Mouse (Mus musculus) limb, embryonic 15.5 days (tissue): ENCODE measurements around the gene 4930455H04Rik. TPM values are rescaled to one million over a fixed set of nuclear protein-coding genes. Genes with fewer than 3 reads are reported as not detected.

ENCODE experiments used
- ATAC-seq: fragments of 200-750 bp; cut with Nextera tagmentation; 2 replicates; pipeline ENCODE4 v1.8.0; 2017; ENCODE audit warnings: low read depth, moderate TSS enrichment; ENCODE audit not compliant: insufficient number of reproducible peaks, low FRiP score, low TSS enrichment
- H3K27ac ChIP-seq: fragments of 300-500 bp; sonication (generic); 2 replicates; pipeline ENCODE4 v1.5.1; 2015; ENCODE audit warnings: moderate library complexity, mild to moderate bottlenecking, inconsistent platforms
- H3K27me3 ChIP-seq: fragments of 300-500 bp; sonication (generic); 2 replicates; pipeline ENCODE4 v1.6.1; 2015; ENCODE audit warnings: inconsistent platforms
- H3K36me3 ChIP-seq: fragments of 300-500 bp; sonication (generic); 2 replicates; pipeline ENCODE4 v1.6.1; 2015; ENCODE audit warnings: inconsistent platforms
- H3K4me1 ChIP-seq: fragments of 300-500 bp; sonication (generic); 2 replicates; pipeline ENCODE4 v1.6.1; 2015; ENCODE audit warnings: inconsistent platforms
- H3K4me2 ChIP-seq: fragments of 300-500 bp; sonication (generic); 2 replicates; pipeline ENCODE4 v1.6.1; 2015; ENCODE audit warnings: mild to moderate bottlenecking, inconsistent platforms
- H3K4me3 ChIP-seq: fragments of 300-500 bp; sonication (generic); 2 replicates; pipeline ENCODE4 v1.5.1; 2015; ENCODE audit warnings: mild to moderate bottlenecking, inconsistent platforms
- H3K9ac ChIP-seq: fragments of 300-500 bp; sonication (generic); 2 replicates; pipeline ENCODE4 v1.6.1; 2015; ENCODE audit warnings: inconsistent platforms
- H3K9me3 ChIP-seq: fragments of 300-500 bp; sonication (generic); 2 replicates; pipeline ENCODE4 v1.6.1; 2016; ENCODE audit warnings: inconsistent platforms
- WGBS: fragments of 180-500 bp; shearing (Covaris S2); methylation state at CpG from one replicate; pipeline ENCODE4 v1.1.7; 2015; 5-methylcytosine and 5-hydroxymethylcytosine counted together
- polyA plus RNA-seq: library from polyadenylated mRNA; unstranded; fragments of >200 nt; fragmentation: Nextera tagmentation; extraction: Ambion mirVana; gene quantifications from 2 replicates; pipeline ENCODE4 v1.2.1, GENCODE M21; 2015

4930455H04Rik gene
- polyA plus RNA-seq, 1 experiment from 2014 or later, result not detected

GRCm38 (mm10) chr3:116969003-116969402 is 936 bp downstream of the 4930455H04Rik start:
- Histone ChIP-seq H3K4me1 (peaks cover 17% of the 10 kb centered on the region), H3K36me3 (no peaks in the 10 kb centered on the region), H3K9me3 (no peaks in the 10 kb centered on the region), H3K27ac (peak overlapping the region; percentile 43; the same call in 1 of the 2 replicates), H3K27me3 (no peaks in the 10 kb centered on the region), H3K4me3 (peak overlapping the region; percentile 41), H3K4me2 (peak overlapping the region; percentile 57), H3K9ac (no peak overlapping the region)
- no peak for ATAC-seq
- 26% methylated on average over 3 of the region's 5 CpGs for WGBS

GRCm38 (mm10) chr3:116969786-116970185 is 1.7 kb downstream of the 4930455H04Rik start:
- Histone ChIP-seq H3K4me1 (peaks cover 13% of the 10 kb centered on the region; the same call in 1 of the 2 replicates), H3K27ac (no peak overlapping the region), H3K4me3 (no peak overlapping the region), H3K36me3 (no peaks in the 10 kb centered on the region), H3K27me3 (no peaks in the 10 kb centered on the region), H3K9ac (no peak overlapping the region), H3K9me3 (no peaks in the 10 kb centered on the region), H3K4me2 (no peak overlapping the region)
- WGBS, result 64% methylated on average over 5 of the region's 5 CpGs
- no peak for ATAC-seq

DNA sequence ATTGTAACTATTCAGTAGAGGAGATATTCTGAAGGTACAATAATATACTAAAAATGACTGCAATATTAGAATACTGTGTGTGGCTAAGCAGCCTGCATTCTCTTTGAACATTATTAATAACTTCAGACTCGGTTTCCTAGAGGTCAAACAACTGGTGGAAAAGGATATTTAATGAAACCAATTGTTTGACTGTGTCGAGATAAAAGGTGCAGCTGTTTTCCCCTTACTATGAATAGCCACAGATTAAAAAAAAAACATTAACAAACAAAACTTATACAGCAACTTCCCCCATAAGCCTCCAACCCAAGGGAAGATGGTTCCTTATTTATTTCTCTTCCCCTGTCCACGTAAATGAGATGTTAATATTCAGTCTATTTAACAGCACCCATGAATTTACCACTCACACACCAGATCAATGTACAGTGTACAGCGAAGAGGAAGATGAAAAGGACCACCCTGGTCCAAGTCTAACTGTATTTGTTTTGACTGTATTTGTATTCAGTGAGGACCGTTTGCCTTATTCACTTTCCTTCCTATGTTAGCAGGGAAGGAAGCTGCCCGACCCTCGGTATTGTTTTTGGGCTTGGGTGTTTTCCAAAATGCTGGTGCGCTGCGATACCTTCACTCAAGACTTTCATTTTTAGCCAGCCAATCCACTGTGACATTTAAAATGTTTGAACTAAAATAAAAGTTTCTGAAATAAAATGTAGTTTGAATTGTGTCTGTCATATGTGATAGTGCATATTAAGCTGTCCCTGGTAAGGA is 13.9 kb downstream of the 4930455H04Rik start:
- H3K27ac ChIP-seq, result no peak overlapping the region
- H3K9me3 ChIP-seq, result no peaks in the 10 kb centered on the region
- peaks cover 3% of the 10 kb centered on the region; the same call in 1 of the 2 replicates for H3K4me1 ChIP-seq
- no peaks in the 10 kb centered on the region for H3K36me3 ChIP-seq
- no peak overlapping the region for H3K4me2 ChIP-seq
- ATAC-seq, result no peak
- no peak overlapping the region for H3K9ac ChIP-seq
- 78% methylated on average over 9 of the region's 9 CpGs for WGBS
- H3K27me3 ChIP-seq, result no peaks in the 10 kb centered on the region
- no peak overlapping the region for H3K4me3 ChIP-seq

GRCm38 (mm10) chr3:116985042-116985455 is 17.0 kb downstream of the 4930455H04Rik start:
- no peaks in the 10 kb centered on the region for H3K36me3 ChIP-seq
- H3K4me3 ChIP-seq, result no peak overlapping the region
- no peaks in the 10 kb centered on the region for H3K27me3 ChIP-seq
- H3K4me1 ChIP-seq, result peaks cover 3% of the 10 kb centered on the region; the same call in 1 of the 2 replicates
- no peaks in the 10 kb centered on the region for H3K9me3 ChIP-seq
- WGBS, result 17% methylated on average over 1 of the region's 1 CpGs
- H3K4me2 ChIP-seq, result no peak overlapping the region
- H3K9ac ChIP-seq, result no peak overlapping the region
- ATAC-seq, result no peak
- 0 out of 2 replicates have a peak overlapping the region, but pooled peaks have one; percentile 14 for H3K27ac ChIP-seq

DNA sequence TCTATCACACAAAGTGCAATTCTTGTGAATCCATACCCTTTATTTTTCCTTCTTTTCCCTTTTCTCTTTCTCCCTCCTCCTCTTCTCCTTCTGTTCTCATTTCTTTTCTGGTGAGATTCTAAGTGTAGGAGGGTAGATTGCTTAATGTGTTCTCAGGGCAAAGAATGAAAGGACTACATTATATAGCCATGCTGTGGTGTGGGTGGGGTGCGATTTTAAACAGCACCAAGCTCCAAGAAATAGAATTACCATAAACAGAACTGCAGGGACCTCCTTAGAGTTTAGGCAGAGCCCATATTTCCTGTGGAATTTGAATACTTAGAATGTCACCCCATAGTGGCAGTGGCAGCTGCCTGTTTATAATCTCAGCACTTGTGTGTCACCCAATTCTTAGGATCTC is 17.7 kb downstream of the 4930455H04Rik start:
- WGBS, result 61% methylated on average over 1 of the region's 1 CpGs
- no peaks in the 10 kb centered on the region for H3K9me3 ChIP-seq
- H3K4me2 ChIP-seq, result no peak overlapping the region
- no peak overlapping the region for H3K4me3 ChIP-seq
- peaks cover 3% of the 10 kb centered on the region; the same call in 1 of the 2 replicates for H3K4me1 ChIP-seq
- ATAC-seq, result no peak
- H3K27me3 ChIP-seq, result no peaks in the 10 kb centered on the region
- H3K27ac ChIP-seq, result no peak overlapping the region
- H3K9ac ChIP-seq, result no peak overlapping the region
- H3K36me3 ChIP-seq, result no peaks in the 10 kb centered on the region

DNA sequence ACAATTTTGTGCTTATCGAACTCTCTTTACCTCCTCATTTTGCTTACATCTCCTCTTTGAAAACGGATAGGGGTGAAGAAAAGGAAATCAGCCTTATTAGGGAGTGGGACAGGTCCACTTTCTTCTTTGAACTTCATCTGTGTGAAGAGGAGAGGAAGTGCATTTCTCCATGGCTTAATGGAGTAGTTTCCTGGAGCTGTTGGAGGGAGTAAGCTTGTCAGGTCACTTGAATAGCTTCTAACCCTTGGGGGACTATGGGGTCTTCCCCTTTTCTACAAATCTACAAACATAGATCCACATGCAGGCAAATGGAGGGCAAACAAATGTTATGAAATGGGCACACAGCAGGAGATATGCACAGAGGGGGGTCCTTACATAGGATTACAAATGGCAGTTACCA is 18.4 kb downstream of the 4930455H04Rik start:
- WGBS, result 43% methylated on average over 2 of the region's 2 CpGs
- no peak for ATAC-seq
- no peak overlapping the region; the same call in 1 of the 2 replicates for H3K27ac ChIP-seq
- H3K4me3 ChIP-seq, result no peak overlapping the region
- no peaks in the 10 kb centered on the region for H3K27me3 ChIP-seq
- H3K36me3 ChIP-seq, result no peaks in the 10 kb centered on the region
- H3K4me1 ChIP-seq, result peaks cover 3% of the 10 kb centered on the region; the same call in 1 of the 2 replicates
- H3K9ac ChIP-seq, result no peak overlapping the region
- no peaks in the 10 kb centered on the region for H3K9me3 ChIP-seq
- no peak overlapping the region for H3K4me2 ChIP-seq

GRCm38 (mm10) chr3:116988221-116988620 is 20.2 kb downstream of the 4930455H04Rik start:
- Histone ChIP-seq H3K4me1 (peaks cover 3% of the 10 kb centered on the region; the same call in 1 of the 2 replicates), H3K27me3 (no peaks in the 10 kb centered on the region), H3K27ac (no peak overlapping the region), H3K9me3 (no peaks in the 10 kb centered on the region), H3K4me3 (no peak overlapping the region), H3K4me2 (no peak overlapping the region), H3K9ac (no peak overlapping the region), H3K36me3 (no peaks in the 10 kb centered on the region)
- no peak for ATAC-seq
- WGBS, result 85% methylated on average over 3 of the region's 3 CpGs

- no peaks in the 10 kb centered on the region for H3K36me3 ChIP-seq
- H3K27ac ChIP-seq, result no peak overlapping the region
- no peaks in the 10 kb centered on the region for H3K9me3 ChIP-seq
- no peak overlapping the region for H3K4me3 ChIP-seq
- H3K27me3 ChIP-seq, result no peaks in the 10 kb centered on the region
- no peaks in the 10 kb centered on the region for H3K4me1 ChIP-seq
- H3K4me2 ChIP-seq, result no peak overlapping the region
- 86% methylated on average over 2 of the region's 2 CpGs for WGBS
- H3K9ac ChIP-seq, result no peak overlapping the region
- ATAC-seq, result no peak
Observed at GRCm38 (mm10) chr3:116991180-116991579, 23.1 kb downstream of the 4930455H04Rik start.

- no peaks in the 10 kb centered on the region for H3K27me3 ChIP-seq
- ATAC-seq, result no peak
- no peak overlapping the region for H3K4me2 ChIP-seq
- H3K9ac ChIP-seq, result no peak overlapping the region
- no peaks in the 10 kb centered on the region for H3K4me1 ChIP-seq
- H3K27ac ChIP-seq, result no peak overlapping the region
- H3K36me3 ChIP-seq, result no peaks in the 10 kb centered on the region
- WGBS, result 81% methylated on average over 2 of the region's 2 CpGs
- H3K9me3 ChIP-seq, result no peaks in the 10 kb centered on the region
- H3K4me3 ChIP-seq, result no peak overlapping the region
Observed at GRCm38 (mm10) chr3:116993011-116993410, 24.9 kb downstream of the 4930455H04Rik start.

GRCm38 (mm10) chr3:117001686-117002485 is 33.8 kb downstream of the 4930455H04Rik start:
- Histone ChIP-seq H3K4me3 (no peak overlapping the region), H3K4me1 (0 out of 2 replicates have a peak, but pooled peaks cover 6% of the 10 kb centered on the region), H3K36me3 (no peaks in the 10 kb centered on the region), H3K9me3 (no peaks in the 10 kb centered on the region), H3K4me2 (no peak overlapping the region), H3K27me3 (no peaks in the 10 kb centered on the region), H3K27ac (no peak overlapping the region), H3K9ac (no peak overlapping the region)
- ATAC-seq, result peak; percentile 58; the same call in 1 of the 2 replicates
- 28% methylated on average over 9 of the region's 9 CpGs for WGBS

- WGBS, result 57% methylated on average over 6 of the region's 6 CpGs
- Histone ChIP-seq H3K9ac (no peak overlapping the region), H3K27ac (no peak overlapping the region), H3K4me3 (no peak overlapping the region), H3K9me3 (no peaks in the 10 kb centered on the region), H3K4me2 (no peak overlapping the region), H3K36me3 (no peaks in the 10 kb centered on the region), H3K27me3 (no peaks in the 10 kb centered on the region), H3K4me1 (0 out of 2 replicates have a peak, but pooled peaks cover 6% of the 10 kb centered on the region)
- ATAC-seq, result no peak
Observed at GRCm38 (mm10) chr3:117003379-117003778, 35.3 kb downstream of the 4930455H04Rik start.

DNA sequence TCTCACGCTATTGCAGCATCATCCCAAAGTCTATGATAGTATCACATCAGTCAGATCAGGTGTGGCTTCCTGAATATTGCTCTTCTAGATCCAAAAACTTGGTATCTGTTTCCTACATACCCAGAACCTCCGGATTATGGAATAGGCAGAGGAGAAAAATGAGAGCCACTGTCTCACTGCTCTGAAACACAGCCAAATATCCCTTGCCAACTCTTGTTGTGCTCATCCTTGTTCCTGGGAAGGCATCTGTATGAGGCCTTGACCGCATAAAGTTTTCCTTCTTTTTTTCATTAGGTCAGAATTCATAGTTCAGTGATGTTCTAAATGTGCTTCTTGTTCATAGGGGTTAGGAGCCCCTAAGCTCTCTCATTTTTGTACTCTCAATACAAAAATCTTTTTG is 38.6 kb downstream of the 4930455H04Rik start:
- Histone ChIP-seq H3K4me2 (no peak overlapping the region), H3K4me3 (no peak overlapping the region), H3K4me1 (0 out of 2 replicates have a peak, but pooled peaks cover 5% of the 10 kb centered on the region), H3K9me3 (no peaks in the 10 kb centered on the region), H3K27ac (no peak overlapping the region), H3K27me3 (no peaks in the 10 kb centered on the region), H3K9ac (no peak overlapping the region), H3K36me3 (no peaks in the 10 kb centered on the region)
- no peak for ATAC-seq
- 82% methylated on average over 3 of the region's 3 CpGs for WGBS
